Mouse (Mus musculus) left cerebral cortex, adult 2 months (tissue): ENCODE data around the gene Fgd4. TPM values are rescaled to one million over a fixed set of nuclear protein-coding genes. Genes with fewer than 3 reads are reported as not detected.
"Not testable (repeated sequence)": the region's sequence is repeated elsewhere in the genome, so short reads cannot be mapped to it uniquely, and the experiment has no call there.

Experiments
- DNase-seq, 2 experiments: peaks; one replicate each; pipeline ENCODE4 v3.0.0; 2021 to 2022; ENCODE audit warnings: low spot score in 2 of 2, mixed read lengths in 1 of 2; ENCODE audit errors: extremely low spot score in 1 of 2
- H3K27ac ChIP-seq: fragments of 200-600 bp; 2 replicates; pipeline ENCODE4 v1.8.1; 2022
- H3K4me3 ChIP-seq: fragments of 200-600 bp; 2 replicates; pipeline ENCODE4 v1.8.1; 2022
- CTCF ChIP-seq: fragments of 200-600 bp; IDR thresholded peaks from 2 replicates; pipeline ENCODE4 v1.8.1; 2022; ENCODE audit warnings: antibody characterized with exemption, mild to moderate bottlenecking, moderate library complexity
- intact Hi-C: fragments of 180-260 bp; cut with DNase I; formaldehyde crosslinking; loops from one replicate; pipeline ENCODE4 v1.15.1; 2025
- total RNA-seq, 2 experiments: library from RNA; stranded (reverse); gene quantifications; 2 replicates each; pipeline ENCODE4 v1.2.3; 2021

Fgd4 gene
- total RNA-seq, 2 experiments from 2014 or later: 31.0 to 35.3 TPM

DNA sequence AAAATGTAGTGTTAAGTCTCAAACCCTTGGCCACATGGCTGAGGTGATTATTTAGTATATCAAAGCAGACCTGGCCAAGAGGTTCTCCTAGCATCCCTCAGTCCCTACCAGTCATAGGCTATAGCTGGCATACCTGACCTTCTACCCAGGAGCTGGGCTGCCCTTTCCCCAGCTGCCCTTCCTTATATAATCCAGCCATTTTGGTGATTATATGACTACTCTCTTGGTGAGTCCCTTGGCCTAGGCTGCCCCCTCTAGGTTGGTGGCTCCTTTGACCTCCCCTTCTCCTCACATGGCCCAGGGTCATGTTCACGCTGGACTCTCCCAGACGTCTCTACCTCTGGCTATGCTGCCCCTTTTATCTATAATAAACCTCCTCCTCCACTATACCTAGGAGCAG is 65.1 kb downstream of the Fgd4 start:
- intact Hi-C loops: no loop called here
- no peak for TF ChIP-seq CTCF
- Histone ChIP-seq H3K4me3 (no peak overlapping the region), H3K27ac (no peak overlapping the region)
- no peak for DNase-seq

DNA sequence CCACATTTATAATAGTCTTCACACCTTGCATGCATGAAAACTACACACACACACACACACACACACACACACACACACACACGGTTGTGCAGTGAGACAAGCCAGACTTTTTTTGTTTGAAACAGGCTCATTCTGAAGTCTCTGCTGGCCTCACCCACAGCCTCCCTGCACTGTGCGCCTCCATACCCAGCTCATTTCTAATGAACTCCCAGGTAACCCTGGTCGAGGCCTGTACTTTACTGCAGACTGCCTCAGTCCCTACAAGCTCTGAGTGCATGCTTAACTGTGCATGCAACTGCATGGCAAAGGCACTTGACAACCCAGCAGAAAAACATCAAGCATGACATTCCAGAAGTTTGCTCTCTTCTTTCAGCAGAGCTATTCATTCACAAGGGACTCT is 72.3 kb downstream of the Fgd4 start:
- intact Hi-C loops: no loop called here
- no peak for TF ChIP-seq CTCF
- H3K4me3 ChIP-seq: no peak overlapping the region
- no peak for DNase-seq
- H3K27ac ChIP-seq: no peak overlapping the region

DNA sequence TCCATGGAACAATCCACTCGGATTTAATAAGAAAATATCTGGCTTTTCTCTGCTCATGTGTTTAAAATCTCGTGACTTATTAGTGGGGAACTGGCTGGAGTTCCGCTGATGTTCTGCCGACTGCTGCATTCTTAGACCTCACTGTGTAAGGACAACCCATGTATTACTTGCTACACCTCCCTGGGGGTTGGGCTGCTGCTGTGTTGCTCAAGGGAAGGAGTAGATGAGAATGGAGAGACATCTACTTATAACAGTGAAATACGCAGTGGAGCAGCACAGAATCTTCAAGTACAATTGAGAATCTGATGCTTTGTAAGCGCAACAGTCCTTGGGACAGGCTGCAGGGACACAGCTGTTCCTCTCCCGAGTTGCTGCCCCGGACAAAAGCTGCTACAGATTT is 73.1 kb downstream of the Fgd4 start:
- Histone ChIP-seq H3K4me3 (peak overlapping the region; percentile 22; the same call in 1 of the 2 replicates), H3K27ac (peak overlapping the region; percentile 67)
- no peak for TF ChIP-seq CTCF
- no peak for DNase-seq
- intact Hi-C loops: loop anchor here (2.0 kb wide), 1 partner anchor 32 kb away; no protein-coding TSS in a partner anchor

DNA sequence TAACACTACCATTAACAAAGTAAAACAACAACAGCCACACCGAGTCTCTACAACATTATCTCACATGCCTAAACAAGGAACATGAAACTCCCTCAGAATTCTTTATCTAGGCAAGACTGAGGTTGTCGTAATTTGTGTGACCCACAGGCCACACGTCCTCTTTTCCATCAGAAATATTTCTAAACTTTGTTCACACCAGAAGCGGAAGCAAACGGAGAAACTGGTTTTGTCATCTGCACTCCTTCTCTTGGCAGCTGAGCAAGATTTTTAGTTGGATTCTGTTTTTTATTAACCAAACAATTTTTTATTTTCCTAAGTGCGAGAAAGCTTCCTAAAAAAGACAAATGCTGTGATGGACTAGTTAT is 73.6 kb downstream of the Fgd4 start:
- Histone ChIP-seq H3K4me3 (peak overlapping the region; percentile 22; the same call in 1 of the 2 replicates), H3K27ac (peak overlapping the region; percentile 67)
- no peak for TF ChIP-seq CTCF
- no peak for DNase-seq
- intact Hi-C loops: loop anchor here (2.0 kb wide), 1 partner anchor 32 kb away; no protein-coding TSS in a partner anchor

DNA sequence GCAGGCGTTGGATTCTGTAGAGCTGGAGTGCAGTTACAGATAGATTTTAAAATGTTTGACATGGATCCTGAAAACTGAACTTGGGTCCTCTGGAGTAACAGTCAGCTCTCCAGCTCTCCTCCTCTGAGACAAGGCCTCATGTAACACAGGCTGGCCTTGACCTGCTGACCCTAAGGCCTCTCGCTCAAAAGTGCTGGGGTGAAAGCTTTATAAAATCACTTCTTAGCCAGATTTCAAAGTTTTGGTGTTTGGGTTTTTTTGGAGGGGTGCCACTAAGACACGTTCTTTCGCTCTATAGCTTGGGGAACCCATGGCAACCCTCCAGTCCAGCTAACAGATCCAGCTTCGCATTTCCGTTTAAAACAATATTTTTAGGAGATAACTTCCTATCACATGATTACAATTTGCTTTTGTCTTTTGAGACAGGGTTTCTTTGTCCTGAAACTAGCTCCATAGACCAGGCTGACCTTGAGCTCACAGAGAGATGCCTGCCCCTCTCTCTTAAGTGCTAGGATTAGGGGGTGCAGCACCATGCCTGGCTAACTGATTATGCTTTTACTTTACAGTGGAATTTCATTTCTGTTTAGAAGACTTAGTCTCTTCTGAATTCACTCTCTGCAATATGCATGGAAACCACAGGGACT is 74.1 kb downstream of the Fgd4 start:
- TF ChIP-seq CTCF: no peak
- intact Hi-C loops: loop anchor here (2.0 kb wide), 1 partner anchor 33 kb away; no protein-coding TSS in a partner anchor
- H3K27ac ChIP-seq: peak overlapping the region; percentile 67
- H3K4me3 ChIP-seq: no peak overlapping the region
- DNase-seq: no peak

DNA sequence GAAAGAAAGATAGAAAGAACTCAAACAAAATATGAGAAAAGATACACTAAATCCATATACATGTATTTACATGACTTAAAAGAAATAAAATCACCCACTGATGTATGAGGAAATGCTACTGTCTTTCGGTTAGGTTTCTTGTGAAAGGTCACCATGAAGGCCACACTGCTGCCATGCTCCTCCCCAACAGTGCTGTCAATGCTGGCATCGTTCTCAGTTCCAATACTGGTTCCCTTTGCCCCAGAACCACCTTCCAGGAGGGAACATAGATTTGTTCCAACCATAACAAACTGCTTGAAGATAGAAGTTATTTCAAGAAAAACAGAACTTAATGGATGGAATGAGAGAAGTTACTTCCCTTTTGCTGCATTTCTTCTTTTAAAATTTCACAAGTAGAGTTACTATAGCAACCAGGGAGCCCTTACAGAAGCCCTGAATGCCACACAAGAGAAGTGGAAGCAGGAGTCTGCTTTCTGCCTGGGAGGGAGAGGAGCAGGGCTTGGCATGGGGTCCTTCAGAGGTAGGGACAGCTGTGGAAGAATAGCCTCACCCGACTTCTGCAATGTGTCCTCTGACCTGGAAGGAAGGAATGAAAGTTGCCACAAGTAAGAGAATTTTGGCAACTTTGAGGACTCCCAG is 75.0 kb downstream of the Fgd4 start:
- H3K4me3 ChIP-seq: no peak overlapping the region
- intact Hi-C loops: no loop called here
- no peak overlapping the region for H3K27ac ChIP-seq
- TF ChIP-seq CTCF: no peak
- DNase-seq: no peak

DNA sequence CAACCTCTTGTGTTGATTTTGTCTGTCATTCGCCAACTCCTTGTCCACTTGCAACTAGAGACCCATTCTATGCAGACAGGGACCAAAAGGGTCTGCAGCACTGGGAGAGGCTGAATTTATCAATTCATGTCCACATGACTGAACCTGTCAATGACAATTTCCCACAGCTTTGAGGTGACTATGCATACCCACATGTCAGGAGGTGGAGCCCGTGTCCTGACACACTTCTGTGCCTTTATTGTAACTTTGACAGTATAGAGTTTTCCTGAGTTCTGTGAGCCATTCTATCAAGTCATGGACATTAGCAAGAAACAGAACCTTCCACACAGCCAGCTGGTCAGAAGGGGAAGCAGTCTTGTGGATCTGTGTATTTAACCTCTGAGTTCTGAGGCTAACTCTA is 76.7 kb downstream of the Fgd4 start:
- intact Hi-C loops: no loop called here
- no peak overlapping the region for H3K4me3 ChIP-seq
- no peak for DNase-seq
- TF ChIP-seq CTCF: no peak
- no peak overlapping the region for H3K27ac ChIP-seq

DNA sequence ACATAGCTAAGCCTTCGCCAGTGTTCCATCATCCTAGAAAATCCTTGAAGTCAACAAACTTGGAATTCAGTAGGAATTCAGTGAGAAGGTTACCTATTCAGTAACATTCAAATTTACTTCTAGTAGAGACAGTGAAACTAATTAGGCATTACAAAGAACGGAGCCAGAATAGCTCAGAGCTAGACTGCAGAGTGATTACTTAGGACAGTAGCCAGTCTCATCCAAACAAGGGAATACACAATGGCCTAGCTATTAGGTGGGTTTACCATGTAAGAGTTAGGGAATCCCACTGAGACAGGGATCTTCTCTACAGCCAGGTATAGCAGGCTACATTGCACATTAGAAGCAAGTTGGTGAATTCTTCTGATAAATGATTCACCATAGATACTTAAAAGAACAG is 77.5 kb downstream of the Fgd4 start:
- DNase-seq, H3K27ac ChIP-seq, intact Hi-C loops, H3K4me3 ChIP-seq: not testable (repeated sequence)

DNA sequence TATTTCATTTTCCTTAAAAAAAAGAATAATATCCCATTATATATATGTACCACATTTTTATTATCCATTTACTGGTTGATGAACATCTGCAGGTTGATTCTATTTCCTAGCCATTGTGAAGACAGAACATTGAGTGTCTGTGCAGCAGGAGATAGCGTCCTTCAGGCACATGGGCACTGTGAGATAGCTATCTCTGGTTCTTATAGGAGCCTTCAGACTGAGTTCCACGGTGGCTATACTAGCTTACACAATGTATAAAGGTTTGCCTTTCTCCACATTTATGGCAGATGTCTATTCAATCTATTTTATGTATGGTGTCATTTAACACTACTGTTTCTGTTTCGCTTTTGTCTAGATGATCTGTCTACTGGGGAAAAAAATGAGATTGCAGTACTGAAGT is 98.9 kb downstream of the Fgd4 start:
- no peak overlapping the region for H3K4me3 ChIP-seq
- intact Hi-C loops: no loop called here
- no peak for TF ChIP-seq CTCF
- no peak overlapping the region for H3K27ac ChIP-seq
- DNase-seq: no peak

DNA sequence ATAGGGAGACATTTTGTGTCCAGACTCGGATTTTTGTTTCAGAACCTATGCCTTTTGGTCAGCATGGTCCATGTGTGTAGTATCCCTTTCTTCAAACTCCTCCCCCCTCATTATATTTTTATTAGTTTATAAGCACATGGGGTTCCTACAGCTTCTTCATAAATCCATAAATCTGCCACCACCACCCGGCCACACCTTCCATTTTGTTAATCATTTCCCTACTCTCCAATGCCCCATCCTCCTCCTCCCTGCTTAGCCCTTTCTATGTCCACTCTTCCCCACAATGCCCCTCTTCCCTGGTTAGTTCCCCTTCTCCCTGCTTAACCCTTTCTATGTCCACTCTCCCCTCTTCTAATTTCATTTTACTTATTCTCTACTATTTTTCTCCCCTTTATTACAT is 99.4 kb downstream of the Fgd4 start:
- DNase-seq: no peak
- no peak for TF ChIP-seq CTCF
- Histone ChIP-seq H3K27ac (no peak overlapping the region), H3K4me3 (no peak overlapping the region)
- intact Hi-C loops: no loop called here

DNA sequence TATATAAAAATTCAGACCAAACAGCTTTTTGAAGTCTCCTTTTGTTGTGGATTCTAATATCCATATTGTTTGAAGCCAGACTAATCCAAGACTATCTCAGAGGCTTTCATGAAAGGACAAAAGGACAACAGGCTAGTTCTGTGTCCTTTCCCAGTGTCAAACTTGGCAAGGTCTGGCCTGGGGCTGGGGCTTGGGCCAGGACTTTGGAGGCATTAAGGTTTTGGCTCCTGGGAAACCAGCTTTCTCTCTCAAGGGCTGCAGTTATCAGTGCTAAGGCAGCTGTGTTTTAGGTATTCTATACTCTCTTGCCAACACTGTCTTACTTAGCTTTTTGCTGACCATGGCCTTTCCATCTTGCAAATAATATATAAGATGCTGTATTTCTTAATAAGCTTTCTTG is 101.6 kb downstream of the Fgd4 start:
- no peak for TF ChIP-seq CTCF
- intact Hi-C loops: no loop called here
- DNase-seq: peak in 1 of 2 experiments; percentile 27
- H3K4me3 ChIP-seq: no peak overlapping the region
- H3K27ac ChIP-seq: no peak overlapping the region

DNA sequence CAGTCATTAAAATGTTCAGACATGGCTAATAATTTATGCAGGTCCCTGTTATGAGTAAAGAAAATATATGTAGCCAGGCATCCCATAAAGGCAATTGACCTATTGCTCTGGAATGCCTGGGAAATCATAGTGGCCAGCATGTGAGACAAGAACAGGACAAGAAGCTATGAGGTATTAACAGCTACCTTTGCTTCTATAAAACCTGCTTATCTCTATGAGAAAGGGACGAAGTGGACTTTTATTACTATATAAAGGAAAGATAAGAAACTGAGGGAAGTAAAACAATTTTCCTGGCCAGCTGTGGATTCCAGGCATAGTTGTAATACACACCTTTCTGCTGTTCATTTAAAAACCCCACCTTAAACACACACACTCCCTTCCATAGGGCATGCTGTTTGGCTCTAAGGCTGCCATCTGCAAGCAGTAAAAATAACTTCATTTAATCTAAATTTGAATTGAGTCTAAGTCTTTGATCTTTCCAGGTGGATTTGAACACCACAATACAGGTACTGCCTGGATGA is 114.8 kb downstream of the Fgd4 start:
- intact Hi-C loops: no loop called here
- DNase-seq: no peak
- Histone ChIP-seq H3K27ac (no peak overlapping the region), H3K4me3 (no peak overlapping the region)
- no peak for TF ChIP-seq CTCF

DNA sequence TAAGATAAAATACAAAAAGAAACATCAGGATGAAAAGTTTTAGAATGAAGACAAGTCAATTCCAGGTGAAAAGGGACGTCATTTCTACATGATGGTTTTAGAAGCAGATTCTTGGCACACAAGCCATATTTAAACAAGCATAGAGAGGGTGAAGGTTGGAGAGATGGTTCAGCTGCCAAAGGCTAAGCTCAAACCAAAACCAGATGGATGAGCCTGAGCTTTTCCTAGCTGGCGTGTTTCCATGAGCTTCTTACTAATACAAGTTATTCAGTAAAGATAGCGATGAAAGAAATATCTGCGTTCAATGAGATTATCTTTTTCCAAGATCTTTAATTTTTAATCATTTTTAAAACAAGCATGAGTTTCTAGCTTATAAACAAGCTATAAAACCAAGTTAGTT is 115.7 kb downstream of the Fgd4 start:
- Histone ChIP-seq H3K4me3 (no peak overlapping the region), H3K27ac (no peak overlapping the region)
- intact Hi-C loops: no loop called here
- no peak for DNase-seq
- no peak for TF ChIP-seq CTCF

DNA sequence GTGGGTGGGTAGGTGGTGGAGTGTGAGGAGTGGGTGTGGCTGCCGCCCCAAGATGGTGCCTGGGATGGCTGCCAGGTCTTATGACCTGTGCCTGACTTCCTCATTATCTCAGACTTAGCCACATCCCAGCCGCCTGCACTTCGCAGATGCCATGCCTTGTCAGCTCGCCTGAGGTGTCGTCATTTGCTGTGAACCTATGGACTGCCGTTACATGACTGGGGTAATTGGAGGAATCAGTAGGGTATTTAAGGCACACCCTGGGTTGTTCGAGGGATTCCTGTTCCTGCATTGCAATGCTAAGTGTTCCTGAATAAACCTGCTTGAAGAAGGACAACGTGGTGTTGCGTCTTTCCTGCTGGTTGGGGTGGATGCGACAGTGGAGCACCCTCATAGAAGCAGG is 126.9 kb downstream of the Fgd4 start:
- H3K4me3 ChIP-seq, DNase-seq, intact Hi-C loops, H3K27ac ChIP-seq: not testable (repeated sequence)
